Mouse (Mus musculus) lung, postnatal 25 days (tissue): ENCODE measurements around the gene Gbp7.
"Not testable (repeated sequence)": the region's sequence is repeated elsewhere in the genome, so short reads cannot be mapped to it uniquely, and the experiment has no call there.

ENCODE experiments used
- DNase-seq: peaks from one replicate; pipeline ENCODE4 v3.0.0; 2022; ENCODE audit warnings: low spot score

The Gbp7 gene

DNA sequence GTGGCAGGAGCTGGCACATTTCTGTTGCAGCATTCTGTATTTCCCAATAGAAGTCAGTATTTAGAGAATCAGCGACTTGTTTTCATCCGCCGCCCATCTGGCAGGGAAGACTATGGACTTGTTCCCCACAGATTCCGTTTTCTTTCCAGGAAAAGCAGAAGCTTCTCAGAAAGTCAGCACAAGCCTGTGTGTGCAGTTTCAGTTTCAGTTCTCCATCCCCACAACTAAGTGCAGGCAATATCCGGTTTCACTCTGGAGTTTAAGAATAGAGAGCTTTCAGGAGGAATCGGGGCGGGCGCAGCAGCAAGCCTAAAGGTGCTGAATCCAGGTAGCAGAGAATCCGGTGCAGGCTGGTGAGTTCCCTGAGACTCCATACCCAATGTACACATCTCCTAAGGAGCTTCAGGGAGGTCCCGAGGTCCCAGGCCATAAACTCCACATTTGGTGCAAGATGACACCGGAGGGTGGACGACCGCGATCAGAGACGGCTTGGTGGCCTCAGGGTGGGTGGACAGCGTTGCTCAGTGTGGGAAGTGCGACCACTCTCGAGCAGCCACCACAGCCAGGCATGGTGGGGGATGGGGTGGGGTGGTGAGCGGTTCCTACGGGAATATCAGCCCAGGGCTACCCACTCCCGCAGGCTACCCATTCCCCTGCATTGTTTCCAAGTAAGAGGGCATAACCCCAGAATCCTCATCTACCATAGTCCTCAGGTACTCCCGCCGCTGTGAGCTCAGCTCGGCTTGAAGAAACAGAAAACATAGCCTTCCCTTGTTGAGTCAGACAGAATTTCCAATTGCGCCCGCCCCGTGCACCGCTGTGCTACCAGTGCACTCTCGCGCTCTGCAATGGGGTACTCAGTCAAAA is at the start of gene Gbp7:
Gbp7 (plus strand) TSS at position 256 of the 867 bp plus-strand sequence.
- DNase-seq, result peak; percentile 79

DNA sequence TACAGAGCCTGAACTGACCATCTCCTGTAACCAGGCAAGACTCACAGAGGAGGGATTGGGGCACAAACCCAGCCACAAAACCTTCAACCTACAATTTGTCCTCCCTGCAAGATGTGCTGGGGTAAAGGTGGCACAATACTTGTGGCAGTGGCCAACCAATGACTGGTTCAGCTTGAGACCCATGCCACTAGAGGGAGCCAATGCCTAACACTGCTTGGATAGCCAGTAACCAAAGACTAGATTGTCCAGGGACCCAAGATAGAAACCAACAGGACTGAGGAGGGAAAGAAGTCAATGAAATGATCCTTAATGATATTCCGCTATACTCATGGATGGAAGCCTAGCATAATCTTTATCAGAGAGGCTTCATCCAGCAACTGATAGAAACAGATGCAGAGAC is 39.7 kb upstream of the Gbp7 start:
- DNase-seq, result peak; percentile 86

DNA sequence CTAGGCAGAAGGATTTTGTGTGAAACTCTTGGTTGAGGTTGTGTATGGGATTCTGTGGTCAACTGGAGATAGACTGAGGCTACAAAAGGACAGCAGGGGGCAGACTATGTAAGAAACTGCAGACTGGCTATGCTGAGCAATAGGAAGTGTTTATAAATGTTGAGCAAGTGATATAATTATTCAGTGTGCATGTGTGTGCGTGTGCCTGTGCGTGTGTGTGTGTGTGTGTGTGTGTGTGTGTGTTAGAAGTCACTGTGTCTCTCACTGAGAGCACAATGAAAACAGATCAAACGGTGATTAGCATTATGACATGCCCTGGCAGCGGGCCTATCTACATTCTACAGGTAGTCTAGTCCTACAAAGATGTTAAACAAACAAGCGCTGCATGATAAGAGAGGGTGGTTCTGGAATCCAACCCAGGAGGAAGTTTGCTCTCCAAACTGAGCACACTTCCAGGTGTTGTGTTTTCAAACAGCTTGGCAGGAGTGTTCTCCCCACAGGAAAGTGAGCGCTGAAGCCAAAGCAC is 36.5 kb upstream of the Gbp7 start, which contains the start of gene Gbp5:
Gbp5 (plus strand) TSS at position 443 of the 526 bp plus-strand sequence.
- DNase-seq, result peak; percentile 95

DNA sequence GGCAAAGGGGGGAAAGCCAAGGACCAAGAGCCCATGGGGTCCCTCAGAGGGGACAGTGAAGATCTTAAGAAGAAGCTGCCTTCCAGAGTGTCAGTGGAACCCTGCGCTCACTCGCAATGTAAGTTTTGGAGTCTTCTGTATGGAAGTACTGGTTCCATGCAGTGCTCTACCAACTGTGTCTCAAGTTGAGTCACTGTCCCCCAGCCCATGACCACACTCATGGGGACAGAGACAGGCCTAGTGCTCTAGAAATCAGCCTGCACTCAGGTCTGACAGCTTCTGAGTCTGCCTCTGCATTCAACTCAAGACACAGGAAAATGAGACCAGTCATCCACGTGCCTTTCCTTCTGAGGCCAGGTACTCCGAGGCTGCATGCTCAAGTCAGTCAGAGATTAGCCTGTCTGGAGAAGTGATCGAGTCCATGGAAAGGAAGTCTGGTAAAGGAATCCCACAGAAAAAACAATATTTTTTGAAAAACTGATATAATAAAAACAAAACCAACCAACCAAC is 34.9 kb upstream of the Gbp7 start:
- no peak for DNase-seq

DNA sequence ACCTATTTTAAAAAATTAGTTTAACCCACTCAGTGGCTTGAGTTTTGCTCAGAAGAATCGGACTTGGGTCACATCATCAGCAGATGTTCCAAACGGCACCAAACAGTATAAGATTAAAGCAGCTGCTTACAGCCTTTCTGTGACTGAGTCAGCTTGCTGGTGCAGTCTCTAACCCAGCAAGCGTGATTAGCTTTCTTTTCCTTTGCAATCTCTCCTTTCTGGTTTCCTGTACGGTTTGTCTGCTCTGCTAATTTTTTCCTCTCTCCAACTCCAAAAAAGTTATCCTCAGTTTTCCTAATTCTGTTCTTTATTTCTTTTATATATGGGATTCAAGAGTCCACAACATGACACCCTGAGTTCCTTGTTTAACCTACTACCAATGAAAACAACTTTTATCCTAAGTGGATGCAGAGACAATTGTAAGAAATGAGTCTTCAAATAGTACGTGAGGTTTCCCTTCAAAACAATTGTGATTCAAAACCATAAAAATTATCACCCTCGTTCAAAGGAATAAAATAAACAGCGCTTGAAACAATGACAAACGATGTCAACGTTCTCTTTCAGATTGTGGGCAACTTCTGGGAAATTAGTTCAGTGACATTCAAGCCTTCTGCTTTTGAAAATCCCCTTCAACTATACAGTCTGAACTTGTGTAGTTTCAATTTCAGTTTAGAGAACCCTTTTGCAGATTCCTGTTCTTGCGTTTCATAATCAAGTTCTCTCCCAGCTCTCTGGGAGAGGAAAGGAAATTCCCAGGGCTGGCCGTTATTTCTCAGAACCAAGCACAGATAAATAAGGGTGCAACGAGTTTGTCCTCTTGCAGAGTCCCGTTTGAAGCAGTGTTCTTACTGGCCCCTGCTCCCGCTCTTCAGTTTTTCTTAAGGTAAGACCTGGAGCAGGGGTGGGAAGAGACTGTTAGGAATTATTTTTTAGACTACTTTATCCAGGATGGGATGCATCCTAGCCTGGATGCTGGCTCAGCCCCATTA is 33.7 kb upstream of the Gbp7 start:
- peak; percentile 52 for DNase-seq

DNA sequence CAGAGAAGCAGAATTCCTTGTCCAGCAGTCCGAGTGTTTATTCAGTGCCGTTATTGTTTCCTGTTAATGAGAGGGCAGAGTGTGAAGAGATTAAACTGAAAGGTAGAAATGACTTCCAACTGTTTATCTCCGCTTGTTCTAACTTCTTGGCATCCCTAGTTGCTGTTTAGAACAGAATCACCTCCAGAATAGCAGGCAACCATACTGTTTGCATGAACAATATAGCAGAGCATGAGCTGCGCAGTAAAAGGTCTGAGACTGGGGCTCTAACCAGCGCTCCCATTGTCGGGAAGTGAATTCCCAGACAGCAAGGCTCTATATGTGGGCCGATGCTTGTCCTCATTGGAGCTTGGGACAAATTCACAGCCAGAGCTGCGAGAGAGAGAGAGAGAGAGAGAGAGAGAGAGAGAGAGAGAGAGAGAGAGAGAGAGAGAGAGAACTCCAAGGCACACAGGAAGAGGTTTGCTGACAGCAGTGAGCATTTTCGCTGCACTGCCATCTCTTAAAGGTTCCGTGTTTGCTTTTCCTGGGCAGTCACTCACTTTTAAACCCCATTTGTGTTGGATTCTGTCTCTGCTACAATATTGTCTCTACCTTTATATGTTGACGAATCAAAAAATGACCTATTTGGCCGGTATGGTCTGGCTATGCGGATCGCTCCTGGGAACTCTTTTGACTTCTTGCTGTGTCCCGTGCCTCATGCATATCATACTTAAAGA is 32.9 kb upstream of the Gbp7 start:
- DNase-seq, result no peak

DNA sequence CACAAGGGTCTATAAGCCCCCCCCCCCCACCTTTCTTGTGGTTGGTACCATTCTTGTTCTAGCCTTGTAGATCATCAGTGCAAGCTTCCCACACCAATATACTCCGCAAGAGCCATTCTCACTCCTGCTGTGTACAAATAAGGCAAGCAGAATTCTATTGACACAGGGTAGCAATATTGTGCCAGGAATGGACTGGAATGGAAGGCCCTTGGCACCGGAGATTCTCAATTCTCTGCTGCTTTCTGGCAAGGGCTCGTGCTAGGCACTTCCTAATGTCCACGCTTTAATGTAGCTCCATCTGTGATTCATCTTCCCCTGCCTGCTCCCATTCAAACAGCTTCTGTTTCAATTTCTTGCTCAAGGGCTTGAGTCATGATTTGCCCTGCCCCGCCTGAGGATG is 31.2 kb upstream of the Gbp7 start:
- DNase-seq, result peak; percentile 18

DNA sequence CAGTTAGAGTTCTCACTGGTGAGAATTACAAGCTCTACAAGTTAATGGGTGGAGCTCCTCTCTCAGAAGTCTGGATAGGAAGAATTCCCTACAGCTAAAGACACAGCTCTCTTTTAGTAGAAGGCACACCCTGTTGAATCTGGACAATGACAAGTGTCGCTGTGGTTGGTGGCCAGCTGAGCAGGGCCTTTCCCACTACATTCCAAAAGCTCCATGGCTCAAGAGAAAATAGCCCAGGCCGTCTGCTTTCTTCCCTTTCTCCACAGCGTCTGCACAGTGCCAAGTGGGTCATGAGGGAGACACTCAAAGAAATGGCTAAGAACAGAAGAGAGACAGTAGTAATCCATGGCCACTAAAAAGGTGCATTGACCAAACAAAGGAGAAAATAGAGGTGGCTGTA is 2.0 kb upstream of the Gbp7 start:
- no peak for DNase-seq

DNA sequence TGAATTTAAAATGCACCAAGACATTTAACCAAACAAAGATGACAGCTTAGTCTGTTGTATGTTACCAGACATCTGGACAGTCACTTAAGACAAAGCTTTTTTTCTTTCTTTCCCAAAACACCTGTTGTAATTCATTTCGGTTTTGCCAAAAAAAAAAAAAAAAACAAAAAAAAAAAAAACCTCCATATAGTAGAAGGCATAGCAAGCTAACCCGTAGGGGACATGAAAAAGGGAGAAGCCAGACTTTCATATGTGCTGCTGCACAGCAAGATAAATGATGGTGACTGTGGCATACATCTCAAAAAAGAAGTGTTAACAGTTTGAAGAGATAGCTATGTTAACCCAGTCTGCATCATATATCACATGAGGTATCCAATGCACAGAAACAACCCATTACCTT is 545 bp upstream of the Gbp7 start:
- no peak for DNase-seq

DNA sequence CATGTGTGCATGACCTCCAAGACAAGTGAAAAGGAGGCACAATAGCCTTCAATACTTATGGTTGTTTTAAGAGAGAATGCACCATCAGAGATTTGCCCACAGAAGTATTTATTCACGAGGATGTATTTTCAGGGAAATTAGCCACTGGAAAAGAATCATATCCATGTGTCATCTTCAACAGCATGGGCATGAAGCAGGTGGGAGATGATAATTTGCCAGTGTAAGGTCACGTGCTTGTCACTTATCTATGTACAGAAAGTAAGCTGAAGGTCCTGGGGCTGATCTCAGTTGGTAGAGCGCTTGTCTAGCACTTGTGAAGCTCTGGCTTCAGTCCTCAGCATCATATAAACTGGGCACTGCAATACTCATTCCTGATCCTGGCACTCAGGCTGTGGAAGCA is 1.5 kb downstream of the Gbp7 start:
- no peak for DNase-seq

DNA sequence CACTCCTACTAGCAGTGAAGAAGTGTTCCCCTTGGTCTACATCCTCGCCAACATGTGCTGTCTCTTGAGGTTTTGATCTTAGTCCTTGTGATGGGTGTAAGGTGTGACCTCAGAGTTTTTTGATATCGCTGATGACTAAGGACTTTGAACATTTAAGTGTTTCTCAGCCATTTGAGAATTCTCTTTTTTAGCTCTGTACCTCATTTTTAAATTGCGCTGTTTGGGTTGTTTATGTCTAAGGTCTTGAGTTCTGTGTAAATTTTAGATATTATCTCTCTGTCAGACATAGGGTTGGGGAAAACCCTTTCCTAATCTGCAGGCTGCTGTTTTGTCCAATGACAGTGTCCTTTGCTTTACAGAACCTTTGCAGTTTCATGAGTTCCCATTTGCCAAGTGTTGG is 3.0 kb downstream of the Gbp7 start:
- no peak for DNase-seq

DNA sequence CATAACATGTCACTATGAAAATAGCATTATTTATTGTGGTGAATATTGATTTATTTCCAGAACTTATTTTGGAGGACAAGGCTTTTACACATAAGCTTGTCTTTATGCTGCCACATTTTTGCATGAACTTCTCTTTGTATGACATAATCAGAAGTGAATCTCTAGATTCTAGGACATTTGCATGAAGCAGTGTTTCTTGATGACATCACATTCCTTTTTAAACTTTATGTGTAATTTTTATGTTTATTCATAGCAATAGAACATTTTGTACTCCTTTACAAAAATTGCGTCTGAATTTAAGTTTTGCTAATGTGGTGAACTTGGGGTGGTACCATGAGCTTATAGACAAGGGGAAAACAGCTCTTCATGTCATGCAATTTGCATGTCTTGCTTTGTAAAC is 5.5 kb downstream of the Gbp7 start:
- DNase-seq, result no peak

DNA sequence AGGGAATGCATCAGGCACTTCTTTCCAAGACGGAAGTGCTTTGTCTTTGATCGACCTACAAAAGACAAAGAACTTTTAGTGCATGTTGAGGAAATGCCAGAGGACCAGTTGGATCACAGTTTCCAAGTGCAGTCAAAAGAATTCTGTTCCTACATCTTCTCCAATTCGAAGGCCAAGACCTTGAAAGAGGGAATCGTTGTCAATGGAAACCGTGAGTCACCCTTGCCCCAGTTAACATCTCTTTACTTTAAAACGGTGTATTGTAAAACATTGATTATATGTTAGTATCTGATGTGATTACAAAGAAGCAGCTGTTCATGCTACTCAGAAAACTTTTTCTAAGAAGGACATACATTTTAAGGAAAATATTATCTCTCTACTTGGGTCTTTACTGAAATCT is 11.2 kb downstream of the Gbp7 start:
- no peak for DNase-seq

DNA sequence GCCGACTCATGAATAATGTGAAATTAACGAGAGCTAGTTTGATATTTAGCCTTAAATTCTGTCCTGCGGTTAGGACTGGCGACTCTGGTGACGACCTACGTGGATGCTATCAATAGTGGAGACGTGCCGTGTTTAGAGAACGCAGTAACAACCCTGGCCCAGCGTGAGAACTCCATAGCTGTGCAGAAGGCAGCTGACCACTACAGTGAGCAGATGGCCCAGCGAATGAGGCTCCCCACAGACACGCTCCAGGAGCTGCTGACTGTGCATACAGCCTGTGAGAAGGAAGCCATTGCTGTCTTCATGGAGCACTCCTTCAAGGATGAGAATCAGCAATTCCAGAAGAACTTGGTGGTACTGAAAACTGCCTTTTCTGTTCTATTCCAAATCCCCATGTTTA is 12.6 kb downstream of the Gbp7 start:
- DNase-seq, result not testable (repeated sequence)

DNA sequence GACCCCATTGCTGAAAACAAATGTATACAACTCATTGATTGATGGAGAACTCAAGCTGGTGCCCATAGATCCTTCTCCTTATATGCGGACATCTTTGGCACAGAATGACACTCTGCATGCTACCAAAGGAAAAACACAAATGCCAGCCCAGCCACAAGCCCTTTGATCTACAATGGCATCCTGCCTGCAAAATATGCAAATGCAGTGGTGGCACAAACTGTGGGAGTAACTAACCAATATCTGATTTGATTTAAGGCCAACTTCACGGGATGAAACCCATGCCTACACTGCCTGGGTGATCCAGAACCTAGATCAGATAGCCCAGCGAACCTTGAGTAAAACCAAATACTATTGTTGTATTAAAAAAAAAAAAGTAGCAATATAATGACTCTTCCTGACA is 16.5 kb downstream of the Gbp7 start:
- DNase-seq, result no peak

DNA sequence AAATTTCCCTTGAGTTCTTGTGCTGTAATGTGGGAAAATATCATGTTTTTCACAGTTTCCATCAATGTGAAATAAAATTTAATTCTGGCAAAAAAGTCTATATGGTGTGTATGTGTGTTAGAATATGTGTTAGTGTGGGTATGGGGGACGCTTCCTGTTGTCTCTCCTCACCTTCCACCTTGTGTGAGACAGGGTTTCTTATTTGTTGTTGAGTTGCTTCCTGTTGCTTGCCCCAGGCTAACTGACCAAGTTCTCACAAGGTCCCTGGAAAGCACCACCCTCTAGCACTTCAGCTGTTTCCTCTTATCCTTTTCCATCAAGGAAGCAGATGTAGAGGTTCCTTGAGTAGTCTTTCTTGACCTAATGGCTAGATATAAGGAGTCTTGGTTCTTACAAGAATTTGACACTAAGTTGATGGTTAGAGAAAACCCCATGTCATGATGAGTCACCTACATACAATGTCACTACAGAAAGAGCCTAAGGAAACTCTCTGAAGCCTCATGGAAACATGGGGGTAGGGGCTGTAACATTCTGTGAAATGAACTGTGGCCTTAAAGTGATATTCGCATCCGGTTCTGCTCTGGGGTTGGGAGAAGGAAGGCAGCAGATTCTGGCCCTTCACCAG is 20.0 kb downstream of the Gbp7 start:
- DNase-seq, result no peak

DNA sequence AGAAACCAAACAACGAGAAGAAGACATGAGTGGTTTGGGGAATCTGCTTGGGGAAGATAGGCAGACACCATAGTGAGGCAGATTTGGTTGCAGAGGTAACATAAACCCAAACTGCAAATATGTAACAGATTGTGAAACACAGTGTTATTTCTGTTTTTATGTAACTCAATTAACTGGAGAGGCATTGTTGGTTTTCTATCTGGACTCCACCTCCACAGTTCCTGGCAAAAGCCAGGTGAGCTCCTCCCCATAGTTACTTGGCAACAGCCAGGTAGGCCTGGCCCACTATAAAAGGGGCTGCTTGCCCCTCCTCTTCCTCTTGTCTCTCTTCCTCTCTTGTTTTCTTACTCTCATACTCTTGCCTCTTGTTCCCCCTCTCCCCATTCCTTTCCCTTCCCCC is 24.5 kb downstream of the Gbp7 start:
- DNase-seq, result no peak

DNA sequence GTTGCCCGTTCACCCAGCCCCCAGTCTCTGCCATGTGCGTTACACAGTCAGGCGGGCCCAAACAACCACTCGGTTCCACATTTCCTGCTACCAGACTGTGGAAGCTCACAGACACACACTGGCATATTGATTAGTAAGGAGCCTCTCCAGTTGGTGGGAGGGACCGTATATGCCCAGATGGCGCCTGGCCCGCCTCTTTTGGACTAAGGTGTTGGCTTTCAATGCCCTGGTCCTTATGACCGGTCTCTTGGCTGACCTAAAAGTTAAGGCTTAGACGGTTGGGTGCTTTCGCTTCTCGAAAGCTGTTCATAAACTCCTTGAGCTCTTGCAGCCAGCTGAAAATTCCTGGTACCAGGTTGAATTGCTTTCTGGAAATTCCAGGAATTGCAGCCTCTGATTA is 25.5 kb downstream of the Gbp7 start:
- DNase-seq, result no peak

DNA sequence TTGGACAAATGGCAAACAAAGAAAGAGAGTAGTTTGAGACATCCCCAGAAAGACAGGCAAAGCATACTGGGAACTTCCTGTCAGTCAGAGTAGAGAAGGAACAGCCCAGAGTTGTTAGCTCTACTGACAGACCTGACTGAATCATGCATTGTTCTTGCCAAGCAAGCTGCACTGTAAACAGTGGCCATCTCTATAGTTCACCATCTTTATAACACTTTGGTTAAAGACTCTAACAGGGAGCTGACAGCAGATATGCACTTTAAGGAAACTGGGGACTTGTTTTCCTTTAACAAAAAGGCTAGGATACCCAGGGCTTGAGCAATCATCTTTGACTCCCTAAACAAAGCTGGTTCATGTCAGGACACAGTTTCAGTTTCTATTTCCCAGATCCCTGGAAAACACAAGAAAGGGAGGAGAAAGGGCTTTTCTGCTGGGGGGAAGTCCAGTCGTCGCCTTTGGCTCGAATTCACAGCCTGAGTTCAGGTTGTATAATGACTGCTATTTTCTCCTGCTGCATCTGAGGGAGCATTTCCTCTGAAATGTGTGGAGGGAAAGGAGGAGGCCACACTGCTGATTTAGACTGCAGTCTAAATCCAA is 29.6 kb downstream of the Gbp7 start, which contains the start of gene Gbp3:
Gbp3 (plus strand) TSS at position 395 of the 597 bp plus-strand sequence.
- DNase-seq, result peak; percentile 65

DNA sequence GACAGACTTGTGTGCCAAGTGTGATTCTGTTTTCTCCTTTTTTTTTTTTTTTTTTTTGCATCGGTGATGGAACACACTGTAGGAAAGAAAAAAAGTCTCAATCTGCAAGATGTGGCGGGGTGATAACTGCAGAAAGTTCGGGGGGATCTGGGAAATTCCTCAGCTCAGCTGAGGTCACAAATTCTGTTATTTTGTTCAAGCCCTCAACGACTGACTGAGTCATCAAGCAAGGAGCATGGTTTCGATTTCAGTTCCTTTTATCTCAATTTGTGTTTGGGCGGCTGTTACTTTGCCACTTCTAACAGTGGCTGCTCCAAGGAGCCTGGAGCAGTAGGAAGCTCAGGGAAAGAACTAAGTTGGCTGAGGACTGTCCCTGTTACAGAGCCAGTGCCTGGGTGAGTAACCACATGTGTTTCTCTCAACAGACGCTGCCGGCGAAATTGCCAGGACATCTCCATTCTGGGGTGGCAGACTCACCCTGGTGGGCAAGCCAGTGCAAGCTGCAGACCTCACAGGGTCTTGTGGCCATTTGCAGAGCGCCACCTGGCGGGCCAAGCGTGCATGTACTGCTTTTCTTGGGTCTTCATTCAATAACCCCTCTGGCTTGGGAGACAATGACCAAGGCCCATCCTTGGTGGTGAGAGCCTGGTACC is 30.3 kb downstream of the Gbp7 start:
- peak; percentile 90 for DNase-seq
